Comparison of ENCODE assay signal across 24 mouse cellular contexts in the genomic region with DNA sequence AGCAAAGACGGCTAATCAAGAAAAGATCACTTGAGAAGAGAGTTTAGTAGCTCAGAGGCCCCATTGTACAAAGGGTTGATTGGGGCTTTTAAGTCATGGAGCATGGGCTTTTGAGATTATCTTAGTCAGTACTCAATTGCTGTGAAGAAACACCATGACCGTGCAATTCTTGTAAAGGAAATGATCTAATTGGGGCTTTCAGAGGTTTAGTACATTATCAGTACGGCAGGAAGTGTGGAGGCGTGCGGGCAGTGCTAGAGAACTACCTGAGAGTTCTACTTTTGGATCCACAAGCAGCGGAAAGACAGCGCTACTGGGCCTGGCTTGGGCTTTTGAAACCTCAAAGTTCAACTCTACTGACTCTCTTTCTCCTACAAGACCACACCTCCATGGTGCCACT.
"Had no signal": no experiment of that assay in that cellular context is flagged by ENCODE, and none has a peak within 500 bp of the region (broad histone marks: within the 10 kb centered on the region; RNA-seq: fewer than 3 reads in every experiment).

No protein-coding gene starts in this region.

- H3K27me3 ChIP-seq: kidney, embryonic 15.5 days; limb, embryonic 13.5 days; liver, embryonic 12.5 days; liver, embryonic 15.5 days; lung, embryonic 15.5 days; midbrain, embryonic 12.5 days; midbrain, embryonic 15.5 days; neural tube, embryonic 12.5 days; neural tube, embryonic 15.5 days; stomach, embryonic 15.5 days had no signal

- ATAC-seq: liver, embryonic 12.5 days; midbrain, embryonic 15.5 days had no signal

- H3K4me3 ChIP-seq: kidney, embryonic 15.5 days; limb, embryonic 10.5 days; limb, embryonic 13.5 days; liver, embryonic 12.5 days; liver, embryonic 15.5 days; lung, embryonic 15.5 days; midbrain, embryonic 12.5 days; midbrain, embryonic 15.5 days; neural tube, embryonic 12.5 days; neural tube, embryonic 15.5 days; stomach, embryonic 15.5 days had no signal

- H3K9me3 ChIP-seq: kidney, embryonic 15.5 days; limb, embryonic 10.5 days; limb, embryonic 13.5 days; liver, embryonic 12.5 days; liver, embryonic 15.5 days; lung, embryonic 15.5 days; midbrain, embryonic 12.5 days; midbrain, embryonic 15.5 days; neural tube, embryonic 12.5 days; neural tube, embryonic 15.5 days; stomach, embryonic 15.5 days had no signal

- H3K4me2 ChIP-seq: kidney, embryonic 15.5 days; limb, embryonic 13.5 days; liver, embryonic 12.5 days; liver, embryonic 15.5 days; lung, embryonic 15.5 days; midbrain, embryonic 12.5 days; midbrain, embryonic 15.5 days; neural tube, embryonic 12.5 days; neural tube, embryonic 15.5 days; stomach, embryonic 15.5 days had no signal

- H3K36me3 ChIP-seq: kidney, embryonic 15.5 days; limb, embryonic 10.5 days; limb, embryonic 13.5 days; liver, embryonic 12.5 days; liver, embryonic 15.5 days; lung, embryonic 15.5 days; midbrain, embryonic 12.5 days; midbrain, embryonic 15.5 days; neural tube, embryonic 12.5 days; neural tube, embryonic 15.5 days; stomach, embryonic 15.5 days had no signal

- DNase-seq: kidney, adult 2 months; kidney, postnatal 10 days; kidney, postnatal 36 days; liver; lung, adult 18-20 months; lung, postnatal 14 days; lung, postnatal 4 days; right cerebral cortex, adult 18-20 months; right cerebral cortex, postnatal 25 days; spleen, adult 18-20 months; thymus, adult 18-20 months; thymus, postnatal 14 days; thymus, postnatal 4 days had no signal

- H3K9ac ChIP-seq: kidney, embryonic 15.5 days; limb, embryonic 13.5 days; liver, embryonic 12.5 days; liver, embryonic 15.5 days; lung, embryonic 15.5 days; midbrain, embryonic 12.5 days; midbrain, embryonic 15.5 days; neural tube, embryonic 12.5 days; neural tube, embryonic 15.5 days; stomach, embryonic 15.5 days had no signal

- H3K4me1 ChIP-seq: kidney, embryonic 15.5 days; limb, embryonic 10.5 days; limb, embryonic 13.5 days; liver, embryonic 12.5 days; liver, embryonic 15.5 days; lung, embryonic 15.5 days; midbrain, embryonic 12.5 days; midbrain, embryonic 15.5 days; neural tube, embryonic 12.5 days; neural tube, embryonic 15.5 days; stomach, embryonic 15.5 days had no signal

- H3K27ac ChIP-seq: kidney, embryonic 15.5 days; limb, embryonic 10.5 days; limb, embryonic 13.5 days; liver, embryonic 12.5 days; liver, embryonic 15.5 days; lung, embryonic 15.5 days; midbrain, embryonic 12.5 days; midbrain, embryonic 15.5 days; neural tube, embryonic 12.5 days; neural tube, embryonic 15.5 days; stomach, embryonic 15.5 days had no signal
